8 mouse cellular contexts compared by ENCODE assay signal in the genomic region with DNA sequence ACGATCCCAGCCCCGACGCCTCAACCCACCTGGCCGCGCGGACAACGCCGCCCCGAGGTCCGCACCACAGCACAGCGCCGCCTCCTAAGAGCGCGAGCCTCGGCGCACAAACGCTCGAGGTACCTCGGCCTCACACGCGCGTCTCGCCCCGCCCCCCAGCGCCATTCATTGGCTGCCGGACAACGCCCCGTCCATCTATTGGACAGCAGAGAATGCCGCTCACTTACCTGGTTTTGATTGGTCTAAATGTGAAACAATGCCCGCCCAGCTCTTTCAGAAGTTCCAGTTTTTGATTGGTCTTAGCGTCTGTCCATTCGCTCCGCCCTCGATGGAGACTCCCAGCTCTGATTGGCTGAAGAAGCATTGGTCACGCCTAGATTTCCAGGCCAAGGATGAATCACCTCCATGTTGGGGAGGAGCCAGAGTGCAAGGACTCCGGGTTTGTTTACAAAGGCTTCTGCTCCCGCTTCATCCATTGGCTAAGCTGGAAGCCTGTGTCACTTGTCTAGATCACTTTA. TPM values are rescaled to one million over a fixed set of nuclear protein-coding genes. Genes with fewer than 3 reads are reported as not detected.
DNase-seq lines count a peak whose midpoint lies in the region; ATAC-seq and TF ChIP-seq lines count a peak whose summit lies in the region.

A gene (minus strand): TSS at position 136 of the 518 bp plus-strand sequence.

- peaks cover 13% of the 10 kb centered on the region for H3K4me1 ChIP-seq in G1E (ENCODE audit: insufficient read depth, low read depth, low read length)
- peaks cover 12% of the 10 kb centered on the region for H3K4me1 ChIP-seq in forebrain, embryonic 16.5 days (replicated peaks; ENCODE audit: control insufficient read depth, insufficient read depth, low read length)
- H3K4me1 ChIP-seq in lung, embryonic 14.5 days (ENCODE audit: insufficient read depth) = no peaks in the 10 kb centered on the region
- no peaks in the 10 kb centered on the region for H3K4me1 ChIP-seq in olfactory bulb, adult 2 months (ENCODE audit: control insufficient read depth, insufficient read depth, low read length)
- 0 out of 2 replicates have a peak, but pooled peaks cover 4% of the 10 kb centered on the region for H3K4me1 ChIP-seq in thymus, adult 2 months (replicated peaks; ENCODE audit: control insufficient read depth, insufficient read depth, low read length)

- peak within 1 kb of the TSS; percentile 89 for H3K27ac ChIP-seq in forebrain, embryonic 16.5 days (ENCODE audit: low read length)
- peak within 1 kb of the TSS; percentile 90 for H3K27ac ChIP-seq in layer of hippocampus, adult 2 months
- peak within 1 kb of the TSS; percentile 85 for H3K27ac ChIP-seq in lung, embryonic 14.5 days (ENCODE audit: low read depth)
- H3K27ac ChIP-seq in olfactory bulb, adult 2 months (ENCODE audit: insufficient read depth, low read depth, low read length) = peak within 1 kb of the TSS; percentile 66
- peak within 1 kb of the TSS; percentile 39 for H3K27ac ChIP-seq in thymus, adult 2 months (ENCODE audit: control insufficient read depth, insufficient read depth, low read length)

- H3K9me3 ChIP-seq in G1E (replicated peaks) = no peaks in the 10 kb centered on the region; the same call in 1 of the 2 replicates
- no peaks in the 10 kb centered on the region for H3K9me3 ChIP-seq in forebrain, embryonic 16.5 days (ENCODE audit: control insufficient read depth, low read length)
- no peaks in the 10 kb centered on the region for H3K9me3 ChIP-seq in lung, embryonic 14.5 days (ENCODE audit: low read depth, low read length)

- TF ChIP-seq POLR2A in olfactory bulb, adult 2 months (IDR thresholded peaks at IDR 0.05; ENCODE audit: insufficient read depth, low read depth, low read length) = peak; percentile 97
- peak; percentile 89 for TF ChIP-seq POLR2A in thymus, adult 2 months (IDR thresholded peaks at IDR 0.05; ENCODE audit: control insufficient read depth, extremely low read depth, insufficient read depth, low read length, poor library complexity)

- H3K9ac ChIP-seq in forebrain, embryonic 16.5 days (replicated peaks; ENCODE audit: low read depth, low read length) = peak within 1 kb of the TSS; percentile 81
- H3K9ac ChIP-seq in lung, embryonic 14.5 days = peak within 1 kb of the TSS; percentile 71

- DNase-seq in G1E (ENCODE audit: low spot score) = peak; percentile 79
- DNase-seq in cerebellum, adult 18-20 months = peak; percentile 99
- DNase-seq in heart, postnatal 36 days = peak; percentile 94 to 97
- DNase-seq in layer of hippocampus, adult 2 months (ENCODE audit: low spot score in 2 of 2) = peak; percentile 99
- DNase-seq in lung, embryonic 14.5 days = peak; percentile 100
- DNase-seq in thymus, adult 2 months = peak; percentile 97

- ATAC-seq in G1E (ENCODE audit: extremely low read depth, insufficient number of reproducible peaks, low FRiP score, poor library complexity, severe bottlenecking) = peak; percentile 97
- ATAC-seq in forebrain, embryonic 16.5 days = peak; percentile 98
- peak; percentile 98 for ATAC-seq in lung, embryonic 14.5 days (ENCODE audit: insufficient read depth)

- peaks cover 7% of the 10 kb centered on the region; the same call in 1 of the 2 replicates for H3K27me3 ChIP-seq in G1E (ENCODE audit: insufficient read depth, low read length)
- no peaks in the 10 kb centered on the region for H3K27me3 ChIP-seq in forebrain, embryonic 16.5 days (replicated peaks; ENCODE audit: control insufficient read depth, insufficient read depth, low read length)
- H3K27me3 ChIP-seq in lung, embryonic 14.5 days (ENCODE audit: insufficient read depth, low read length) = no peaks in the 10 kb centered on the region
- H3K27me3 ChIP-seq in thymus, adult 2 months (ENCODE audit: control insufficient read depth, insufficient read depth, low read length) = no peaks in the 10 kb centered on the region

- intact Hi-C loops in heart, postnatal 36 days (cut with DNase I) = loop anchor here (2.0 kb wide), 1 partner anchor 37 kb away; a partner anchor contains a TSS

- H3K36me3 ChIP-seq in G1E (replicated peaks) = peaks cover 2% of the 10 kb centered on the region
- H3K36me3 ChIP-seq in forebrain, embryonic 16.5 days (ENCODE audit: control insufficient read depth, insufficient read depth) = peaks cover 2% of the 10 kb centered on the region; the same call in 1 of the 2 replicates
- H3K36me3 ChIP-seq in lung, embryonic 14.5 days (ENCODE audit: insufficient read depth) = 0 out of 2 replicates have a peak, but pooled peaks cover 2% of the 10 kb centered on the region
- no peaks in the 10 kb centered on the region for H3K36me3 ChIP-seq in thymus, adult 2 months (ENCODE audit: control insufficient read depth, insufficient read depth, low read length)

- no peak for TF ChIP-seq CTCF in G1E (IDR thresholded peaks at IDR 0.05; ENCODE audit: low read depth, low read length)
- peak; percentile 20 for TF ChIP-seq CTCF in layer of hippocampus, adult 2 months (conservative IDR thresholded peaks at IDR 0.05)
- TF ChIP-seq CTCF in lung, embryonic 14.5 days (IDR thresholded peaks at IDR 0.05; ENCODE audit: low read depth) = no peak
- no peak for TF ChIP-seq CTCF in olfactory bulb, adult 2 months (IDR thresholded peaks at IDR 0.05; ENCODE audit: insufficient read depth, low read depth, low read length)
- TF ChIP-seq CTCF in thymus, adult 2 months (IDR thresholded peaks at IDR 0.05; ENCODE audit: borderline replicate concordance, control insufficient read depth, extremely low read depth, insufficient read depth, low read length, poor library complexity) = 0 out of 2 replicates have a peak, but pooled peaks have one; percentile 50

- peak within 1 kb of the TSS; percentile 85 for H3K4me2 ChIP-seq in forebrain, embryonic 16.5 days (ENCODE audit: low read length)
- H3K4me2 ChIP-seq in lung, embryonic 14.5 days = peak within 1 kb of the TSS; percentile 79

- 0% methylated on average over 37 of the region's 37 CpGs for WGBS in forebrain, embryonic 16.5 days
- under 1% methylated on average over 37 of the region's 37 CpGs for WGBS in lung, embryonic 14.5 days
- WGBS in olfactory bulb, adult 2 months = under 1% methylated on average over 37 of the region's 37 CpGs
- WGBS in thymus, adult 2 months = under 1% methylated on average over 37 of the region's 37 CpGs

- H3K4me3 ChIP-seq in G1E (ENCODE audit: low read depth, low read length) = peak within 1 kb of the TSS; percentile 72
- H3K4me3 ChIP-seq in forebrain, embryonic 16.5 days (replicated peaks; ENCODE audit: low read length) = peak within 1 kb of the TSS; percentile 78
- H3K4me3 ChIP-seq in layer of hippocampus, adult 2 months = peak within 1 kb of the TSS; percentile 75
- peak within 1 kb of the TSS; percentile 61 for H3K4me3 ChIP-seq in lung, embryonic 14.5 days (ENCODE audit: low read depth, low read length)
- H3K4me3 ChIP-seq in olfactory bulb, adult 2 months (ENCODE audit: insufficient read depth, low read depth, low read length) = peak within 1 kb of the TSS; percentile 73
- H3K4me3 ChIP-seq in thymus, adult 2 months (ENCODE audit: control insufficient read depth, insufficient read depth, low read length) = peak within 1 kb of the TSS; percentile 79

RNA-seq across cellular contexts. Expression of the gene that starts here (rescaled TPM):
- total RNA-seq in G1E (2014; fragmentation: Nextera tagmentation) = 7.6 and 8.4 TPM in 2 replicates
- total RNA-seq in G1E (2017) = 10.3 and 12.0 TPM in 2 replicates
- 9.3 and 10.5 TPM in 2 replicates for polyA plus RNA-seq in G1E (2012)
- polyA plus RNA-seq in forebrain, embryonic 16.5 days (2015; fragmentation: Nextera tagmentation; extraction: Ambion mirVana) = 33.9 and 50.2 TPM in 2 replicates
- 10 to 100 TPM; 42.7 to 44.8 TPM for total RNA-seq in heart, postnatal 36 days (2021)
- total RNA-seq in layer of hippocampus, adult 2 months (2021) = 10 to 100 TPM; 48.6 to 48.9 TPM
- 19.3 and 19.8 TPM in 2 replicates for polyA plus RNA-seq in lung, embryonic 14.5 days (2014; fragmentation: Nextera tagmentation; extraction: Ambion mirVana)
- polyA plus RNA-seq in olfactory bulb, adult 2 months (2012; ENCODE audit: insufficient read depth, insufficient read length, low replicate concordance, missing spikeins) = not detected in 2 replicates
- polyA plus RNA-seq in thymus, adult 2 months (2012; rRNA removed) = 15.2 and 16.8 TPM in 2 replicates

Comparison
In these comparisons a context has a peak if more than half of its experiments do, and no peak if none do; other contexts are left out.
1. Peak in every context shown above with its lines: DNase-seq, ATAC-seq, H3K4me3 ChIP-seq and H3K27ac ChIP-seq.
2. CTCF ChIP-seq: peak in layer of hippocampus, adult 2 months (single experiment) and thymus, adult 2 months (single experiment); none in G1E (single experiment), lung, embryonic 14.5 days (single experiment) and olfactory bulb, adult 2 months (single experiment).
3. H3K27ac ChIP-seq: peak in every context shown above with its lines; median percentile 90 in layer of hippocampus, adult 2 months; 89 in forebrain, embryonic 16.5 days; 85 in lung, embryonic 14.5 days; 66 in olfactory bulb, adult 2 months; 39 in thymus, adult 2 months.